Mouse (Mus musculus): ENCODE measurements around the gene Hfe2.

Hfe2 gene

DNA sequence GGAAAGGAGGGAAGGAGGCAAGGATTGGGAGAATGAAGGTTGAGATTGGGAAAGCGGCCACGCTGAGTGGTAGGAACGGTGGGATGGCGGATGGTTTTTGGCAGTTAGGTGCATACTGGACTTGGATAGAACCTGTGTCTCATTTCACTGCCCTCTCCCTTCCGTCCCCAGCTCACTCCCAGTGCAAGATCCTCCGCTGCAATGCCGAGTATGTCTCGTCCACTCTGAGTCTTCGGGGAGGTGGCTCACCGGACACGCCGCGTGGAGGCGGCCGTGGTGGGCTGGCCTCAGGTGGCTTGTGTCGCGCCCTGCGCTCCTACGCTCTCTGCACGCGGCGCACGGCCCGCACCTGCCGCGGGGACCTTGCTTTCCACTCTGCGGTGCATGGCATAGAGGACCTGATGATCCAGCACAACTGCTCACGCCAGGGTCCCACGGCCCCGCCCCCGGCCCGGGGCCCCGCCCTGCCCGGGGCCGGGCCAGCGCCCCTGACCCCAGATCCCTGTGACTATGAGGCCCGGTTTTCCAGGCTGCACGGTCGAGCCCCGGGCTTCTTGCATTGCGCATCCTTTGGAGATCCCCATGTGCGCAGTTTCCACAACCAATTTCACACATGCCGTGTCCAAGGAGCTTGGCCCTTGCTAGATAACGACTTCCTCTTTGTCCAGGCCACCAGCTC, 2.0 kb downstream of the Hfe2 start:
- DNase-seq (ENCODE audit: low read depth, low spot score): no peak

DNA sequence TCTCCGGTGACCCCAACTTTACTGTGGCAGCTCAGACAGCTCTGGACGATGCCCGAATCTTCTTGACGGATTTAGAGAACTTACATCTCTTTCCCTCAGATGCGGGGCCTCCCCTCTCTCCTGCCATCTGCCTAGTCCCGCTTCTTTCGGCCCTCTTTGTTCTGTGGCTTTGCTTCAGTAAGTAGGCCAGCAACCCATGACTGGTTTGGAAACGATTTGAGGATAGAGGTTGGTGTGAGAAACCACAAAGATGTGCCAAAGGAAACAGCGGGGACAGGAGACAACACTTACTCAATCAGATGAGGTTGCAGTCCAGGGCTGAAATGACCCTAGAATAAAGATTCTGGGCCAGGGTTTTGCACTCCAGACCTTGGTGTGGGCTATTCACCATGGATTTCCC, 3.5 kb downstream of the Hfe2 start:
- no peak for DNase-seq (ENCODE audit: low read depth, low spot score)

DNA sequence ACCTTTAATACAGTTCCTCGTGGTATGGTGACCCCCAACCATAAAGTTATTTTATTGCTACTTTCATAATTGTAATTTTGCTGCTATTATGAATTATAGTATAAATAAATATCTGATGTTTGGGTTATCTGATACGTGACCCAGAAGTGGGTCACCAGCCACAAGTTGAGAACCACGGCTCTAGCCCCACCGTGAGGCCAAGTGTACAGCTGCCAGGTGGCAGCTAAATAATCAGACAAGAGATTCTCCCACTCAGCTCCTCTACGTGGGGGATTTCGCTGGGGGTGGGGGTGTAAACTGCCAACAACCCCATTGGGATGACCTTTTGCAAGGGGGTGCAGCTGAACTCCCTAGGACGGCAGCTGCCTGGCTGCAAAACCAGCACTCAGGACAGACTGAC, 7.1 kb downstream of the Hfe2 start:
- no peak for DNase-seq (ENCODE audit: low read depth, low spot score)

DNA sequence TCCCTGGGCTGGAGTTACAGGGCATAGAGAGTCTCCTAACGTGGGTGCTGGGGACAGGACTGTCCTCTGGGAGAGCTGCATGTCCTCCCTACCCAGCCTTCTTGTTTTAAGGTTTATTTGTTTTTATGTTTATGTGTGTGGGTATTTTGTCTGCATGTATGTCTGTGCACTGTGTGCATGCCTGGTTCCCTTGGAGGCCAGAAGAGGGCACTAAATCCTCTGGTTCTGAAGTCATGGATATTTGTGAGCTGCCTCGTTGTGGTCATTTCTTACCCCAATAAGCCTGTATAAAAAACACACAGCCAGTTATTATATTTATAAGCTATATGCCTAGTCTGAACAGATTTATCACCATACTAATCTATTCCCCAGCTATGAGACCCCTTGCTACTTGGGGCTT, 9.3 kb downstream of the Hfe2 start:
- DNase-seq (ENCODE audit: low read depth, low spot score): no peak

DNA sequence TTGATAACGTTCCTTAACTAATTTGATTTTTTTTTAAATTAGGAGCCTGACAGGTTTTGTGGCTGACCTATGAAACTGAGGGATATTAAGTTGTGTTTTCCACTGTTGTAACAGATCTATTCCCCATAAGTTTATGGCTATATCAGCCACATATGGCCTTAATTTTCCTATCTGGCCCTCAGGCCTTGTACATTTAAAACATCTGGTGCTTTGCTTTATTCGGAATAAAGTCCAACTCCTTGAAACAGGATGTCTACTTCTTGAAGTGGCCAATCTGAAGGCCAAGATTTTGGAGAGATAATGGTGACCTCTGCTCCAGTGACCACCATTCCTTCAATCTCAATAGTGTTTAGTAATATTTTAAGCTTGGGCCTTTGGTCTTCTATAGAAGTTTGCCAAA, 14.3 kb downstream of the Hfe2 start:
- DNase-seq (ENCODE audit: low read depth, low spot score): peak; percentile 55

DNA sequence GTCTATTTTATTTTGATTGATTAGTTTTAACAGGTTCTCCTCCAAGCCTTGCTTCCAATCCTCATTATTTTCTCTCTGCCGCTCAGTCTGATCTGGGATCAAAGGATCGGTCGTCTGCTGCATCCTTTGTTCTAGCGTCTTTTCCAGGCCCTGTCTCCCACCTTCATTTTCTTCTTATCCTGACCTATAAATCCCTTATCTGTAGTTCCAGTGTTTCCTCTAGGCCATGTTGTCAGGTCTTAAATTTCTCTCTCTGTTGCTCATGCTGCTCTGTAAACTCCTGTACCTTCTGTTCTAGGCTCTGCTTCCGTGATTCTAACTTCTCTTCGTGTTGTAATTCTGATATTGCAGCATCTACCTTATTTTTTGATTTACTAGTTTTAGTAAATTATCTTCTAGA, 15.8 kb downstream of the Hfe2 start:
- no peak for DNase-seq (ENCODE audit: low read depth, low spot score)

DNA sequence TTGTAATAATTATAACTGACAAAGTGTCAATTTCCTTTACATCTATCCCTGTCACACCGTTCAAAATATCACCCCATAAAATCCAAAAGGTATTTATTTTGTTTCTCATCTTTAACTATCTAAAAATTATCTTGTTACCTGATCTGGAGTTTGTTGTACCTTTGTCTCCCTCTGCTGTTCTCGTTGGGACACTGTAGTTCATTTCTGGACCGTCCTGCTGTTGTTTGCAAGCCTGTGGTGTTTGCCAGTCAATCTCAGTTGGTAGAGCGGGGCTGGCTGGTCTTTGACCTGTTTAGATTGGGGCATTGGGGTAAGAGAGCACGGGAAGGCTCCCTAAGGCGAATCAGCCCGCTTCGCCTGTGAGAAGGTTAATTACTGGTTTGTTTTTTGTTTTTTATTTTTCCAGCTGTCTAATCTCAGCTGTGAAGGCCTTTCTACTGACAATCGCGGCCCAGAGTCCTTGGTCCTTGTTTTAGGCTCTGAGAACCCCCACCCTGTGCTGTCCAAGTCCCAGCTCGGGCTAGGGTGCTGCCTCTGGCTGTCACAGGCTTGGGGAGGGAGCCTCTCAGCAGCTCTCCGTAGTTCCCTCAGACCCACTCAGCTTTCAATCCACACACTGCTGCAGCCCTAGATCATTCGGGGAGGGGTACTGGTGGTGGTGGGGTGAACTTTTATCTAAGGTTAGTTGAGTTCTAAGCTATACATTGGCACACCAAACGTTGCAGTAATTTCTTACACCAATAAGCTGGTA, 16.5 kb downstream of the Hfe2 start:
- DNase-seq (ENCODE audit: low read depth, low spot score): peak; percentile 73

DNA sequence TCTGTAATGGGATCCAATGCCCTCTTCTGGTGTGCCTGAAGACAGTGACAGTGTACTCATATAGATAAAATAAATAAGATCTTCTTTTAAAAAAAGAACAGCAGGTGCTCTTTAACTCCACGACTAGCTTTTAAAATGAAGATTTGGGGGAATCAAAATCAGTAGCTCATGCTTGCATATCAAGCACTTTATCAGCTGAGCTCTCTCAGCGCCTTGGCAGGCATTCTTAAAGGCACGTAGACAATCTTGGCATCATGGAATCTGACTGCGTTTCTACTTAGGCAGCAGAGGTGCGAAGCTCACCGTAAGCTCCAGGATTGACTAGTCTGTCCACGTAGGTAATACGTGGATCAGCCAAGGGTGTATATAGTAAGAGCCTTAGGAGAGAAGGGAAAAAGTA, 17.6 kb downstream of the Hfe2 start:
- no peak for DNase-seq (ENCODE audit: low read depth, low spot score)

DNA sequence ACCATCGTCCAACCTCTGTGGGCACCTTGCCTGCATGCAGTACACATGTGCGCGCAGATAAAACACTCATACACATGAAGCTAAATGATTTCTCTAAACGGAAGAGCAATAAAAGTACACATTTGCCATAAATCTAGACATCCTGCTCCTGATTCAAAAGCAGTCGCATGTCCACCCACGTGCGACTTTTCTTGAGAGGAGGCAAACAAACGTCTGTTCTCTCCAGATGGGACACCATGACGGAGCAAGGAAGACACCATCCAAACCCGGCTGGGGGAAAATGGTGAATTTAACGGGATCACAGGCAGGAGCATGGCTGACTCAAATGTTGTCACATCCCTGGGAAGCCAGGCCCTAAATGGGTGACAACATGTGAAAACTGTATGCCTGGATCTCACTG, 18.4 kb downstream of the Hfe2 start:
- DNase-seq (ENCODE audit: low read depth, low spot score): no peak

DNA sequence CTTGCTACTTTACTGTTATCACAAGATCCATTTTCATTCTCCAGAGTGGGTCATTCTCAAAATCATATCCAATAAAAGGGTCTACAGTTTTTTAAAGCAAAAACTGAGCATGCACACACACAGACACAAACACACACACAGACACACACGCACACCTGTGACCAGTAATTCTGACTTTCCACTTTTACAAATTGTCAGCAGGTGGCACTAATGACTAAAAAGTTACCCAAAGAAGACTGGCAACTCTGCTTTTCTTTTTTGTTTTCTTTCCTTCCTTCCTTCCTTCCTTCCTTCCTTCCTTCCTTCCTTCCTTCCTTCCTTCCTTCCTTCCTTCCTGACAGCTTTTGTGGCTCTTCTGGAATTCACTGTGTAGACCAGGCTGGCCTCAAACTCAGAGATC, 20.6 kb downstream of the Hfe2 start:
- DNase-seq (ENCODE audit: low read depth, low spot score): peak; percentile 47

DNA sequence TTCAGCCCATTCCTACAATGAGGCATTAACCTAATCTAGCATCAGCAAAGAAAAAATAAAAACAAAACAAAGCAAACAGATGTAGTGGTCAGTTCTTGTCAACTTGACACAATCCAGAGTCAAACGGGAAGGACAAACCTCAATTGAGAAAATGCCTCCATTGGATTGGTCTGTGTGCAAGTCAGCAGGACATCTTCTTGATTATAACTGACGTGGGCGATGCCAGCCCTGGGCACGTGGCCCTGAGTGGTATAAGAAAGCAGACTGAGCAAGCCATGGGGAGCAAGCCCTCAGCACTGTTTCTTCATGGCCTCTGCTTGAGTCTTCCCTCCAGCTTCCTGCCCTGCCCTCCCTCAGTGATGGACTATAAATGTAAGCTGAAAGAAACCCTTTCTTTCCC, 21.9 kb downstream of the Hfe2 start:
- no peak for DNase-seq (ENCODE audit: low read depth, low spot score)

DNA sequence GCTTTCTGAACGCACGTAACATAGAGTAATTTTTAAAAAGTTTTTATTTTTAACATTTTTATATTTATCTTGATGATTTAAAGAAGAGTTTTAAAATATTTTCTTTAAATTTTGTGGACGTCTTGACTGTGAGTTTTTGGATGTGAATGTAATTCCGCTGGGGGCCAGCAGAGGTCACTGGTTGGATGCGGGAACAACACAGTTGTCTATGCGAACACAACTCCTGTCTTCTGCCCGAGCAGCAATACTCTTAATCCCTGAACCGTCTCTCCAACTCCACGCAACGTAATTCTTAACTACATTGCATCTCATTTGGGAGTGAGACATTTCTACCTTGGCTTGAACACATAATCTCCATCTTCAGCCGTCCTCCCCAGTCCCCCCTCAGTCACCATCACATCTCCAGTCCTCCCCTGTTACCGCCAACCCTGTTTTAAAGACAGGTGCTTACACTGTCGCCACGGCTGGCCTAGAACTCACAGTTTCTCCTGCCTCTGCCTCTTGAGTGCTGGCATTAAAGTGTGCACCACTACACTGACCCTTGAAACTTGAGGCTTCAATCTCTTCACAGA, 22.5 kb downstream of the Hfe2 start:
- DNase-seq (ENCODE audit: low read depth, low spot score): peak; percentile 87

DNA sequence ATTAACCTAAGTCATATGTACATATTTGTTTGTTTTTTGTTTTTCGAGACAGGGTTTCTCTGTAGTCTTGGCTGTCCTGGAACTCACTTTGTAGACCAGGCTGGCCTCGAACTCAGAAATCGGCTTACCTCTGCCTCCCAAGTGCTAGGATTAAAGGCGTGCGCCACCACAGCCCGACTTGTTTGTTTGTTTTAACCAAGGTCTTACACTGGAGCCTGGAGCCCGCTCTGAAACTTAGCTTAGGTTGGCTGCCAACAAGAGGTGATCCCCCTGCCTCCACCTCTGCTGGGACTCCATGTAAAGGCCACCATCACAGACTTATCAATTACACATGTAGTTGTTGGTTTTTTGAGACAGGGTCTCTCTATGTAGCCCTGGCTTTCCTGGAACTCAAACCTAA, 23.9 kb downstream of the Hfe2 start:
- no peak for DNase-seq (ENCODE audit: low read depth, low spot score)

DNA sequence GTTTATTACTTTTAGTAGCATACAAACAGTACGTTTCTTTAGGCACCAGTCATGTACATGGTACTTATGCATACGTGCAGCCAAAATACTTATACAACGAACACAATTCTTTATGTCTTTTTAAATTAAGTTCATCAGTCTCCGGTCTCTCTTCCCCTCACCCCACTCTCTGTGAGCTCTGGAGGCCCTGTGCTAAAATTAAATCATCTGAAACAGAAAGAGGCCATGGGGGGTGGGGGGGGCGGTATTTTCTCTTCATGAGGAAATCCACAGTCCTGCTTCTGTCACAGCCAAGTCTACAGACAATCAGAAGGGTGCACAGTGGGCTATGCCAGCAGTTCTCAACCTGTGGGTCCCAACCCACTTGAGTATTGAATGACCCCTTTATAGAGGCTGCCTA, 24.4 kb downstream of the Hfe2 start:
- no peak for DNase-seq (ENCODE audit: low read depth, low spot score)

DNA sequence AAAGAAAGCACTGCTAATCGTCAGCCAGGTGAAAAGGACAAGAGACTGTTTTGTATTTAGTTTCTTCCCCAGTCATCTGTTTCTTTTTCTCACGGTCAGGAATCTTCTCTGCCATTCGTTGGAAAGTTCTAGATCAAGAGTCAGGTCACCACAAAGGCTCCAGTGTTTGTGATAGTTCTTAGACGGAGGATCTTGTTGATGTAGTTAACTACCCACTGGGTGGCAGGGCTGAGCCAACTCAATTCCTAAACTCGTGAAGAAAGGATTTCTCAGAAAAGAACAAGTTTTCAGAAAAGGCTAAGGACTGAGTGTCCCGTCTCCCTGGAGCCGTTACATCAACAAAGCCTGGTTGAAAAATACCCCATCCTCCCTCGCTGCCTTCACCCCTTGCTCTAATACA, 26.2 kb downstream of the Hfe2 start:
- DNase-seq (ENCODE audit: low read depth, low spot score): peak; percentile 87

DNA sequence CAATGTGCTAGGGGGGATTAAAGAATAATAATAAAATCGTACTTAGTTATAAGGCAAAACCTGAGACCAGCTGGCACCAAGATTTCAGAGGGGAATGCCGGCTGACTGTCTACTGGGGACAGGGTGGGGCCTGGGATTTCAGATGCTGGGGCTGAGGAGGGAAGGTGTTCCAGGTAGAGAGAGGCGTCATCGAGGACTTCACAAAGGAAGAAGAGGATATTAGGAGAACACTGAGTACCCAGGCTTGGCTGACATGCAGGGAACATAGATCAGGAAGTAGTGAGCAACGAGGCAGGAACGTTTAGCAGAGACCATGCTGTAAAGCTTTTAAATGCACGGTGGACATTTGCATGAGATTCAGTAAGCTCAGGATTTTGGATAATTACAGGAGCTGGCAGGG, 26.9 kb downstream of the Hfe2 start:
- no peak for DNase-seq (ENCODE audit: low read depth, low spot score)

DNA sequence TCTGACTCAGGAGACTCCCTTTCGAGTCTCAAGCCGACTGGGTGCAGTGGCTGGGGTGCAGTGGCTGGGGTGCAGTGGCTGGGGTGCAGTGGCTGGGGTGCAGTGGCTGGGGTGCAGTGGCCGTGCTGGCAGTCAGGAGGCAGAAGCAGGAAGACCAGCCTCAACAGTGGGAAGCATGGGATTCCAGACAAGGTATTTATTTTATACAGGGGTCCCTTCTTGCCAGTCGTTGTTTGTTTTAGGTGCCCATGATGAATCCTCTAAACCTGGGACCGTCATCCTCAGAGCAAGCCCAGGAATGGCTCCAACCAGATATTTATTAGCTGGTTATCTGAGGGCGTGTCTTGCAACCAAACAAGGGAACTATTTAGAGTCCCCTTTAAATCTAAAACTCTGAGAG, 28.6 kb downstream of the Hfe2 start:
- DNase-seq (ENCODE audit: low read depth, low spot score): no peak

DNA sequence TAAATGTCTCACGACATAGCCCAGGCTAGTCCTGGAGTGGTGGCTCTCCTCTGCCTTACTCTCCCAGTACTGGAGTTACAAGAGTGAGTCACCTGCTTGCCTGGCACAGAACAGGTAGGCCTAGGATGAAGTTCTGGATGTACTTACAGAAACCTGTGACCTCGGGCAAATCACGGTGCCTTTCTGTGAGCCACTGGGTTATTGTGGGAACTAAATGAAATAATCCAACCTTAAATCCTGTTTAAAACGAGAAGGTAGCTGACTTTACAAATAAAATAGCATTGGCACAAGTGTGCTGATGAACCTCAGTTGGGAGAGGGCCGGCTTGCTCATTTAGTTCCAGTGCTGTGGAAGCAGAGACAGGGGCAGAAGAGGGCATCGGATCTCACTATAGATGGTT, 29.3 kb downstream of the Hfe2 start:
- DNase-seq (ENCODE audit: low read depth, low spot score): no peak

DNA sequence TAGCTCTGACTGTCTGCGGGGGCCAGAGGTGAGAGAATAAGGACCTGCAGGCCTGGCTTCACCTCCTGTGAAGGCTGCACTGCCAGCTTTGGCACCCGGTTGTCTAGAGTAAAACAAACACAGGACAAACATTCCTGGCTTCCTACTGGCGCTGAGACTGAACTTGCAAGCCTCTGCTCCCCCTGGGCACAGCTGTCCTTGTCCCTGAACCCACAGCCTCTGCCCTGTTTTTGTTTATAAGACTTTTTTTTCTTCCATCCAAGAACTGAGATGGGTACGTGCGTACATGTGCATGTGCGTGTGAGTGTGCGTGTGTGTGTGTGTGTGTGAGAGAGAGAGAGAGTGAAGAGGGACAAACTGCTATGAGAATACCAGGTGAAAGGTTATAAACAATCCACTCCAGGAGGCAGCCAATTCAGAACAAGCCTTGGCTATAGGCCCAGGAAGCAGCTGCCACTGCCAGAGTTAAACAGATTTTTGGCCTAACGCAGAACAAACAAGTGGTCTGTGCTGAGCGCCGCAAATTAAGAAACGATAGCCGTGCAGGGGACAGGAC, 30.1 kb downstream of the Hfe2 start:
- peak; percentile 77 for DNase-seq (ENCODE audit: low read depth, low spot score)

DNA sequence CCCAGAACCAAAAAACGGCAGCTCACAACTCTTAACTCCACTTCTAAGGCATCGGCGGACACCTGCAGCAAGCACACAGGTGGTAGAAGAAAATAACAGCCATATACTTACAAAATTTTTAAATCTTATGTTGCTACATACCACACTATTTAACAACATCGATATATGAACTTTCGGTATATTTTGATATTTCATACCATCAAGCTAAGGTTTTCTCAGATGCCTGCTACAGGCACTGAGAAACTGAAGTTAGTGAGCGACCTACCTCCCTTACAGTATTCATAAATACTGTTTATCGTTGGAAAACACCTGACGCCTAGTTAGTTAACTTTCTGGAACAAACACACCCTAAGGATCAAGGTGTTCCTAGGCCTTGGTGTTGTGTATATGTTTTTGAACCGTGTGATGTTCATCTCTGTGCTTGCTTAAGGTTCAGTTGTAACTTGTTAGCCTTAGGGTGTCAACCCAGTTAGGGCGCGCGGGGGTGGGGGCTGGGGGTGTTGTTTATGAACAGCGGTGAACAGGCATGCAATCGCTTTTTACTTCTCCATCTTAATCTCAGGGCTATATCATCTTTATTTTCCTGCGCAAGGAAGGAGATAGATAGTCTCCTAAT, 31.1 kb downstream of the Hfe2 start:
- no peak for DNase-seq (ENCODE audit: low read depth, low spot score)

DNA sequence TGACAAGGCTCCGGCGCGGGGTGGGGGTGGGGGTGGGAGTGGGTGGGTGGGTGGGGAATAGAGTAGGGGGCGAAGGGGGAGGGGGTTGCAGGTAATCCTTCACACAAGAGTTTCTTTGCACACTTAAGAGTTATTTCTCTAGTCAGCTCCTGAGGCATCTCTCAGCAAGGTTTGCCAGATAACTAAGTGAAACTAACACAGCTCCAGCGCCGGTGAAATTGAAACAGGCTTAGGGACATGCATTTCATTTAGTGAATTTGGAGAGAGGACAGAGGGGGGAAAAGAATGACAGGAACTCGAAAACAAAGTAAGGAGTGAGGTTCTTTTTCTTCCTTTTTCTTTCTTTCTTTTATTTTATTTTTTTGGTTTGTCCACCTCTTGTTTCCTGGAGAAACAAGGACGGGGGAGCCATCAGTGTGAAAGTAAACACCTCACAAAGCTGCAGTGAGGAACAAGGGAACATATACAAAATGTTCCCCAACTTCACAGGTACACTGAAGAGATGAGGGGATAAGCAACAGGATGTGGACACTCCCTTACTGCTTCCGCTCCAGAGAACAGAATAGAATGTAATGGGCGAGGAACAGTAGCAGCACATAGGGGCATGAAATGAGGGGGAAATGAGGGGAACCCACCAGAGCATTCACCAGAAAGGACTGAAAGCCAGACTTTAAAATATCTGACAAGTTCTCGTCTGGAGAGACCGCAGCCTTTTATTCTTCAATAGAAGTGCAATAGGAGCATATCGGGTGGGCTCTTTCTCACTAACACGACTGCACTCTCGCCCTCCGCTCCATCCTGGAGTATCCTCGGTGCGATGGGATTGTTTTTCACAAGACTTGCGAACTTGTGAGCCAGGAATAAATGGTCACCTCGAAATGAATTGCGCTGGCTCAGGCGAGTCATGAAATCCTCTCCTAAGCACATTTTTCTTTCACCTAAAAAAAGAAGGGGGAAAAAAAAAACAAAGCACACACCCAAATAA, 32.0 kb downstream of the Hfe2 start:
- DNase-seq (ENCODE audit: low read depth, low spot score): peak; percentile 46
